Mouse (Mus musculus) embryonic fibroblast, embryonic 13.5 days (primary cell): ENCODE measurements around the gene Pde10a. TPM values are rescaled to one million over a fixed set of nuclear protein-coding genes. Genes with fewer than 3 reads are reported as not detected.

ENCODE experiments used
- H3K27ac ChIP-seq: 2 replicates; pipeline ENCODE4 v1.5.1; 2012; ENCODE audit warnings: low read length, control low read depth, inconsistent platforms; ENCODE audit not compliant: insufficient read depth
- H3K4me1 ChIP-seq: 2 replicates; pipeline ENCODE4 v1.6.1; 2011; ENCODE audit warnings: low read length; ENCODE audit not compliant: control insufficient read depth, insufficient read depth
- H3K4me3 ChIP-seq: 2 replicates; pipeline ENCODE4 v1.5.1; 2011; ENCODE audit warnings: mild to moderate bottlenecking, control low read depth, low read length; ENCODE audit not compliant: insufficient read depth
- CTCF ChIP-seq: IDR thresholded peaks from 2 replicates; pipeline ENCODE4 v1.5.1; 2011; ENCODE audit warnings: mild to moderate bottlenecking, control low read depth, low read length, moderate library complexity, borderline replicate concordance; ENCODE audit not compliant: insufficient read depth
- POLR2A ChIP-seq: IDR thresholded peaks from 2 replicates; pipeline ENCODE4 v1.6.1; 2011; ENCODE audit warnings: low read depth, mild to moderate bottlenecking, control low read depth, low read length, moderate library complexity
- polyA plus RNA-seq: library from polyadenylated mRNA; stranded (reverse); fragments of >200 nt; gene quantifications from 2 replicates; pipeline ENCODE4 v1.2.4, GENCODE M21; 2011; ENCODE audit warnings: low read depth; ENCODE audit not compliant: missing spikeins, insufficient read length

Pde10a gene
- polyA plus RNA-seq, 1 experiment: 7.9 TPM

GRCm38 (mm10) chr17:8802161-8802888 lies 277.2 kb downstream of the Pde10a start:
- no peak for TF ChIP-seq CTCF
- no peak for TF ChIP-seq POLR2A
- Histone ChIP-seq H3K4me1 (peaks cover 3% of the 10 kb centered on the region; the same call in 1 of the 2 replicates), H3K4me3 (peak overlapping the region; percentile 49), H3K27ac (no peak overlapping the region)

GRCm38 (mm10) chr17:8802889-8803799 lies 278.0 kb downstream of the Pde10a start:
- no peak overlapping the region for H3K27ac ChIP-seq
- peaks cover 3% of the 10 kb centered on the region; the same call in 1 of the 2 replicates for H3K4me1 ChIP-seq
- no peak for TF ChIP-seq POLR2A
- no peak for TF ChIP-seq CTCF
- H3K4me3 ChIP-seq: peak overlapping the region; percentile 49

- no peaks in the 10 kb centered on the region for H3K4me1 ChIP-seq
- H3K27ac ChIP-seq: no peak overlapping the region
- TF ChIP-seq POLR2A (no peak), CTCF (peak; percentile 7; the same call in 1 of the 2 replicates)
- no peak overlapping the region for H3K4me3 ChIP-seq
Measured at GRCm38 (mm10) chr17:8807345-8807744, 282.2 kb downstream of the Pde10a start.

GRCm38 (mm10) chr17:8809771-8810170 lies 284.6 kb downstream of the Pde10a start:
- no peak overlapping the region for H3K27ac ChIP-seq
- H3K4me1 ChIP-seq: no peaks in the 10 kb centered on the region
- no peak overlapping the region for H3K4me3 ChIP-seq
- TF ChIP-seq POLR2A: no peak
- no peak for TF ChIP-seq CTCF

GRCm38 (mm10) chr17:8810201-8810600 lies 285.0 kb downstream of the Pde10a start:
- TF ChIP-seq POLR2A: no peak
- no peak for TF ChIP-seq CTCF
- no peak overlapping the region for H3K27ac ChIP-seq
- H3K4me1 ChIP-seq: no peaks in the 10 kb centered on the region
- H3K4me3 ChIP-seq: no peak overlapping the region

- Histone ChIP-seq H3K4me3 (no peak overlapping the region), H3K4me1 (no peaks in the 10 kb centered on the region), H3K27ac (no peak overlapping the region)
- TF ChIP-seq CTCF (no peak), POLR2A (no peak)
Measured at GRCm38 (mm10) chr17:8812228-8812865, 287.2 kb downstream of the Pde10a start.

- no peaks in the 10 kb centered on the region for H3K4me1 ChIP-seq
- no peak overlapping the region for H3K27ac ChIP-seq
- TF ChIP-seq POLR2A: no peak
- TF ChIP-seq CTCF: no peak
- H3K4me3 ChIP-seq: no peak overlapping the region
Measured at GRCm38 (mm10) chr17:8813773-8814491, 288.8 kb downstream of the Pde10a start.

- no peak overlapping the region for H3K4me3 ChIP-seq
- H3K27ac ChIP-seq: no peak overlapping the region
- no peak for TF ChIP-seq POLR2A
- TF ChIP-seq CTCF: no peak
- H3K4me1 ChIP-seq: no peaks in the 10 kb centered on the region
Measured at GRCm38 (mm10) chr17:8815376-8815775, 290.2 kb downstream of the Pde10a start.

GRCm38 (mm10) chr17:8815864-8816263 lies 290.7 kb downstream of the Pde10a start:
- TF ChIP-seq CTCF (no peak), POLR2A (no peak)
- no peaks in the 10 kb centered on the region for H3K4me1 ChIP-seq

More at GRCm38 (mm10) chr17:8815864-8816263, 290.7 kb downstream of the Pde10a start:
- Histone ChIP-seq H3K4me3 (no peak overlapping the region), H3K27ac (no peak overlapping the region)
